ENCODE assay signal across 9 mouse cellular contexts in the genomic region with DNA sequence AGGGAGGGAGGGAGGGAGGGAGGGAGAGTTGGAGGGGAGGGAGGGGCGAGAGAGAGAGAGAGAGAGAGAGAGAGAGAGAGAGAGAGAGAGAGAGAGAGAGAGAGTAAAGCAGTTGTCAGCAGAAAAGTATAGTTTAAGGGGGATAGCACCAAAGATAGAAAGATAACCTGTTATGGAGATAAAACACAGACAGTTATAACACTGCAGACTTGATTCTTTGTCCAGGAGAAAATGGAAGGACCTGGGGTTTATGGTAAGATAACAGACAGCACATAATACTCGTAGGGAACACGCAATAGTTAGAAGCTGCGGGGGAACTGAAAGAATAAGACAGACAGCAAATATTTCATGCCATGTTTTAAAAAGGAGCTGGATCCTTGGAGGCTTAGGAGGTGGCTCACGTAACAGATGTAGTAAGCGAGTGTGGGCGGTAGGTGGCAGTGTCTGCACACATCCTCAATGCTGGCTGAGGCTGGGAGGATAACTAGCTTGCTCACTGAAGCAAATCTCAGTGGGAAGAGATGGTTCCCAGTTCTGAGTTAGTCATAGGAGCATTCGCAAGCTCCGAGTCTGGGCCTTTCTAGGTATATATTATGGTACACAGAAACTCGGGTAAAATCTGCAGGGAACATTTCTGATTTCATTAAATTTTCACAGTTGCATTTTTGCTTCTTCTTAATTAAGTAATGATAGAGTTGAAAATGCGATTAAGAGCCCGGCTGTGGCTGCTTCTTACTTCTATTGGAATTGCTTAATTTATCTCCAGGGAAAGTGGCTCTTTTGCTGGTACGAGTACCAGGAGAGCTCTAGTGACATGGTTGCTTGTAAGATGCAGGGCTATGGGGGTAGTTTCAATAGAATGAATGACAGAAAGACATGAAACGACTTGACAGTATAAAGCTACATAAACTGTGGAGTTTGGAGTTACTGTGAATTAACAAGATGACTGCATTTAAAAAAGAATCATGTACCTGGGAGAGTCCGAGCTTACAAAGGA.
DNase-seq lines count a peak whose midpoint lies in the region; ATAC-seq and TF ChIP-seq lines count a peak whose summit lies in the region.
"Had no signal": no experiment of that assay in that cellular context is flagged by ENCODE, and none has a peak within 500 bp of the region (broad histone marks: within the 10 kb centered on the region; RNA-seq: fewer than 3 reads in every experiment).

No protein-coding gene starts in this region.

- no peaks in the 10 kb centered on the region for H3K4me1 ChIP-seq in kidney, postnatal 0 days (replicated peaks; ENCODE audit: insufficient read depth, low read length)
- H3K4me1 ChIP-seq in liver, embryonic 11.5 days (replicated peaks; ENCODE audit: control insufficient read depth, insufficient read depth, low read length) = no peaks in the 10 kb centered on the region
- H3K4me1 ChIP-seq in stomach, embryonic 14.5 days (ENCODE audit: control insufficient read depth, insufficient read depth, low read length) = no peaks in the 10 kb centered on the region
- H3K4me1 ChIP-seq: embryonic facial prominence, embryonic 12.5 days had no signal

- H3K4me3 ChIP-seq in kidney, postnatal 0 days (replicated peaks; ENCODE audit: low read depth, low read length) = no peak overlapping the region
- H3K4me3 ChIP-seq in liver, embryonic 11.5 days (ENCODE audit: low read depth, low read length) = no peak overlapping the region
- no peak overlapping the region for H3K4me3 ChIP-seq in stomach, embryonic 14.5 days (ENCODE audit: low read depth, low read length)
- H3K4me3 ChIP-seq: embryonic facial prominence, embryonic 12.5 days had no signal

- DNase-seq in 416B (ENCODE audit: low read depth) = peak; percentile 88
- peak; percentile 44 for DNase-seq in adrenal gland, adult 8-10 months
- peak; percentile 58 for DNase-seq in embryo, embryonic 11.5 days (ENCODE audit: low read depth, low spot score)
- peak; percentile 82 for DNase-seq in kidney, postnatal 0 days (ENCODE audit: low spot score)
- peak; percentile 65 for DNase-seq in liver, embryonic 11.5 days (ENCODE audit: low spot score)
- DNase-seq in neural tube, embryonic 10.5 days (ENCODE audit: extremely low spot score, low spot score) = peak; percentile 79

- H3K36me3 ChIP-seq in kidney, postnatal 0 days (ENCODE audit: insufficient read depth, low read length) = no peaks in the 10 kb centered on the region
- H3K36me3 ChIP-seq in liver, embryonic 11.5 days (ENCODE audit: control insufficient read depth, insufficient read depth, low read length) = no peaks in the 10 kb centered on the region
- H3K36me3 ChIP-seq in stomach, embryonic 14.5 days (ENCODE audit: control insufficient read depth, insufficient read depth, low read length) = no peaks in the 10 kb centered on the region
- H3K36me3 ChIP-seq: embryonic facial prominence, embryonic 12.5 days had no signal

- no peak overlapping the region for H3K4me2 ChIP-seq in kidney, postnatal 0 days (ENCODE audit: low read length)
- H3K4me2 ChIP-seq in liver, embryonic 11.5 days = no peak overlapping the region
- no peak overlapping the region for H3K4me2 ChIP-seq in stomach, embryonic 14.5 days (replicated peaks; ENCODE audit: low read depth, low read length)
- H3K4me2 ChIP-seq: embryonic facial prominence, embryonic 12.5 days had no signal

- peak; percentile 91 for TF ChIP-seq CTCF in kidney, postnatal 0 days (IDR thresholded peaks at IDR 0.05; ENCODE audit: low read depth)

- ATAC-seq in granulocyte monocyte progenitor cell, adult 5-6 weeks (replicated peaks; ENCODE audit: poor library complexity, severe bottlenecking) = peak; percentile 100
- peak; percentile 57; the same call in 1 of the 2 replicates for ATAC-seq in kidney, postnatal 0 days (replicated peaks; ENCODE audit: low FRiP score, low read depth)
- ATAC-seq in liver, embryonic 11.5 days (replicated peaks; ENCODE audit: low FRiP score) = peak; percentile 34; the same call in 1 of the 2 replicates
- ATAC-seq in stomach, embryonic 14.5 days (ENCODE audit: insufficient number of reproducible peaks, insufficient read depth, low FRiP score, low read depth) = 0 out of 2 replicates have a peak, but pooled peaks have one; percentile 42

- H3K9me3 ChIP-seq in kidney, postnatal 0 days (replicated peaks; ENCODE audit: low read length) = no peaks in the 10 kb centered on the region
- H3K9me3 ChIP-seq in liver, embryonic 11.5 days (ENCODE audit: control insufficient read depth, low read length) = no peaks in the 10 kb centered on the region
- no peaks in the 10 kb centered on the region for H3K9me3 ChIP-seq in stomach, embryonic 14.5 days (ENCODE audit: control insufficient read depth, low read depth, low read length)
- H3K9me3 ChIP-seq: embryonic facial prominence, embryonic 12.5 days had no signal

- 33% methylated on average over 15 of the region's 15 CpGs for WGBS in kidney, postnatal 0 days
- 34% methylated on average over 14 of the region's 15 CpGs for WGBS in liver, embryonic 11.5 days
- WGBS in stomach, embryonic 14.5 days = 34% methylated on average over 15 of the region's 15 CpGs

- H3K27ac ChIP-seq in kidney, postnatal 0 days = no peak overlapping the region
- H3K27ac ChIP-seq in liver, embryonic 11.5 days (ENCODE audit: low read depth, low read length) = no peak overlapping the region
- no peak overlapping the region for H3K27ac ChIP-seq in stomach, embryonic 14.5 days (ENCODE audit: low read length)
- H3K27ac ChIP-seq: embryonic facial prominence, embryonic 12.5 days had no signal

- H3K9ac ChIP-seq in kidney, postnatal 0 days (ENCODE audit: low read depth, low read length) = no peak overlapping the region
- no peak overlapping the region for H3K9ac ChIP-seq in liver, embryonic 11.5 days (ENCODE audit: low read depth, low read length)
- no peak overlapping the region for H3K9ac ChIP-seq in stomach, embryonic 14.5 days (replicated peaks; ENCODE audit: low read depth, low read length)
- H3K9ac ChIP-seq: embryonic facial prominence, embryonic 12.5 days had no signal

- H3K27me3 ChIP-seq in kidney, postnatal 0 days (ENCODE audit: insufficient read depth, low read length) = no peaks in the 10 kb centered on the region
- H3K27me3 ChIP-seq in liver, embryonic 11.5 days (replicated peaks; ENCODE audit: control insufficient read depth, insufficient read depth, low read length) = no peaks in the 10 kb centered on the region
- no peaks in the 10 kb centered on the region for H3K27me3 ChIP-seq in stomach, embryonic 14.5 days (ENCODE audit: control insufficient read depth, insufficient read depth, low read length)
- H3K27me3 ChIP-seq: embryonic facial prominence, embryonic 12.5 days had no signal

Comparison
In these comparisons a context has a peak if more than half of its experiments do, and no peak if none do; other contexts are left out.
1. ATAC-seq: peak in every context shown above with its lines; median percentile 100 in granulocyte monocyte progenitor cell, adult 5-6 weeks; 57 in kidney, postnatal 0 days; 42 in stomach, embryonic 14.5 days; 34 in liver, embryonic 11.5 days.